Mouse (Mus musculus) midbrain, embryonic 11.5 days (tissue): ENCODE measurements around the gene Bola3. TPM values are rescaled to one million over a fixed set of nuclear protein-coding genes. Genes with fewer than 3 reads are reported as not detected.

Source experiments
- ATAC-seq: fragments of 200-750 bp; cut with Nextera tagmentation; 2 replicates; pipeline ENCODE4 v1.8.0; 2017; ENCODE audit warnings: moderate TSS enrichment, moderate library complexity; ENCODE audit not compliant: low FRiP score
- DNase-seq: peaks from one replicate; pipeline ENCODE4 v3.0.0; 2015; ENCODE audit warnings: low spot score; ENCODE audit errors: missing footprints
- H3K27ac ChIP-seq: fragments of 300-500 bp; sonication (generic); 2 replicates; pipeline ENCODE4 v1.5.1; 2014; ENCODE audit warnings: low read depth, low read length
- H3K27me3 ChIP-seq: fragments of 300-500 bp; sonication (generic); 2 replicates; pipeline ENCODE4 v1.6.1; 2014; ENCODE audit warnings: mild to moderate bottlenecking, low read length, moderate library complexity, mixed read lengths; ENCODE audit not compliant: control insufficient read depth, insufficient read depth
- H3K36me3 ChIP-seq: fragments of 300-500 bp; sonication (generic); 2 replicates; pipeline ENCODE4 v1.6.1; 2014; ENCODE audit warnings: mild to moderate bottlenecking, low read length, moderate library complexity, mixed read lengths; ENCODE audit not compliant: control insufficient read depth, insufficient read depth
- H3K4me1 ChIP-seq: fragments of 300-500 bp; sonication (generic); 2 replicates; pipeline ENCODE4 v1.6.1; 2014; ENCODE audit warnings: low read length; ENCODE audit not compliant: control insufficient read depth, insufficient read depth
- H3K4me2 ChIP-seq: fragments of 300-500 bp; sonication (generic); 2 replicates; pipeline ENCODE4 v1.6.1; 2014; ENCODE audit warnings: mild to moderate bottlenecking, moderate library complexity
- H3K4me3 ChIP-seq: fragments of 300-500 bp; sonication (generic); 2 replicates; pipeline ENCODE4 v1.5.1; 2014; ENCODE audit warnings: low read depth, low read length
- H3K9ac ChIP-seq: fragments of 300-500 bp; sonication (generic); 2 replicates; pipeline ENCODE4 v1.6.1; 2014; ENCODE audit warnings: low read length
- H3K9me3 ChIP-seq: fragments of 300-500 bp; sonication (generic); 2 replicates; pipeline ENCODE4 v1.6.1; 2016; ENCODE audit warnings: low read length; ENCODE audit not compliant: control insufficient read depth
- WGBS: fragments of 180-500 bp; shearing (Covaris S2); extraction: QIAGEN DNeasy Blood & Tissue Kit; methylation state at CpG from one replicate; pipeline ENCODE4 v1.1.7; 2014; 5-methylcytosine and 5-hydroxymethylcytosine counted together
- polyA plus RNA-seq: library from polyadenylated mRNA; unstranded; fragments of >200 nt; fragmentation: Nextera tagmentation; extraction: Ambion mirVana; gene quantifications from 2 replicates; pipeline ENCODE4 v1.2.1, GENCODE M21; 2014

Bola3 gene
- polyA plus RNA-seq = 134 and 144 TPM in 2 replicates

- Histone ChIP-seq H3K36me3 (no peaks in the 10 kb centered on the region), H3K27ac (no peak within 1 kb of the TSS), H3K4me1 (peaks cover 7% of the 10 kb centered on the region), H3K4me2 (peak within 1 kb of the TSS; percentile 81), H3K9me3 (no peaks in the 10 kb centered on the region), H3K27me3 (no peaks in the 10 kb centered on the region), H3K9ac (peak within 1 kb of the TSS; percentile 95), H3K4me3 (peak within 1 kb of the TSS; percentile 77)
- DNase-seq (no peak), ATAC-seq (peak; percentile 66)
- 31% methylated on average over 6 of the region's 6 CpGs for WGBS
These were observed at the start of gene Bola3 for GRCm38 (mm10) chr6:83348873-83349272. Gene Bola3 (plus strand): TSS chr6:83349147.

GRCm38 (mm10) chr6:83300447-83301229 is 48.3 kb upstream of the Bola3 start:
- Histone ChIP-seq H3K27ac (no peak overlapping the region), H3K9me3 (no peaks in the 10 kb centered on the region), H3K36me3 (no peaks in the 10 kb centered on the region; the same call in 1 of the 2 replicates), H3K4me2 (no peak overlapping the region), H3K4me3 (no peak overlapping the region), H3K9ac (no peak overlapping the region), H3K4me1 (no peaks in the 10 kb centered on the region), H3K27me3 (no peaks in the 10 kb centered on the region)
- ATAC-seq (no peak), DNase-seq (peak; percentile 57)
- WGBS = 93% methylated on average over 7 of the region's 7 CpGs

GRCm38 (mm10) chr6:83301294-83301693 is 47.7 kb upstream of the Bola3 start:
- H3K36me3 ChIP-seq = no peaks in the 10 kb centered on the region; the same call in 1 of the 2 replicates
- H3K27me3 ChIP-seq = no peaks in the 10 kb centered on the region
- H3K4me1 ChIP-seq = no peaks in the 10 kb centered on the region
- no peak overlapping the region for H3K9ac ChIP-seq
- H3K9me3 ChIP-seq = no peaks in the 10 kb centered on the region
- H3K27ac ChIP-seq = no peak overlapping the region
- DNase-seq (peak; percentile 44), ATAC-seq (no peak)
- 93% methylated on average over 2 of the region's 2 CpGs for WGBS
- no peak overlapping the region for H3K4me2 ChIP-seq
- H3K4me3 ChIP-seq = no peak overlapping the region

- WGBS = 94% methylated on average over 5 of the region's 5 CpGs
- Histone ChIP-seq H3K27me3 (no peaks in the 10 kb centered on the region), H3K9ac (no peak overlapping the region), H3K9me3 (no peaks in the 10 kb centered on the region), H3K27ac (no peak overlapping the region), H3K4me3 (no peak overlapping the region), H3K4me2 (no peak overlapping the region), H3K36me3 (no peaks in the 10 kb centered on the region; the same call in 1 of the 2 replicates), H3K4me1 (no peaks in the 10 kb centered on the region)
- ATAC-seq = no peak
- no peak for DNase-seq
These were observed 46.7 kb upstream of the Bola3 start for GRCm38 (mm10) chr6:83302264-83302663.

GRCm38 (mm10) chr6:83309017-83309416 is 39.9 kb upstream of the Bola3 start:
- Histone ChIP-seq H3K36me3 (peaks cover 4% of the 10 kb centered on the region; the same call in 1 of the 2 replicates), H3K4me1 (no peaks in the 10 kb centered on the region), H3K27ac (no peak overlapping the region), H3K9me3 (no peaks in the 10 kb centered on the region), H3K27me3 (no peaks in the 10 kb centered on the region), H3K4me2 (no peak overlapping the region), H3K4me3 (no peak overlapping the region), H3K9ac (no peak overlapping the region)
- no peak for ATAC-seq
- WGBS = 91% methylated on average over 7 of the region's 7 CpGs
- no peak for DNase-seq

- no peaks in the 10 kb centered on the region for H3K9me3 ChIP-seq
- no peaks in the 10 kb centered on the region for H3K27me3 ChIP-seq
- no peak overlapping the region for H3K27ac ChIP-seq
- H3K9ac ChIP-seq = no peak overlapping the region
- ATAC-seq (no peak), DNase-seq (no peak)
- peaks cover 4% of the 10 kb centered on the region; the same call in 1 of the 2 replicates for H3K36me3 ChIP-seq
- peaks cover 7% of the 10 kb centered on the region for H3K4me1 ChIP-seq
- no peak overlapping the region for H3K4me3 ChIP-seq
- H3K4me2 ChIP-seq = no peak overlapping the region
- WGBS = 92% methylated on average over 11 of the region's 11 CpGs
These were observed 37.7 kb upstream of the Bola3 start for GRCm38 (mm10) chr6:83311206-83311605.

- no peak overlapping the region for H3K4me2 ChIP-seq
- no peak overlapping the region for H3K9ac ChIP-seq
- no peak overlapping the region for H3K4me3 ChIP-seq
- WGBS = 93% methylated on average over 7 of the region's 7 CpGs
- H3K27ac ChIP-seq = no peak overlapping the region
- no peak for ATAC-seq
- peaks cover 13% of the 10 kb centered on the region for H3K4me1 ChIP-seq
- no peaks in the 10 kb centered on the region for H3K27me3 ChIP-seq
- no peak for DNase-seq
- peaks cover 4% of the 10 kb centered on the region; the same call in 1 of the 2 replicates for H3K36me3 ChIP-seq
- H3K9me3 ChIP-seq = no peaks in the 10 kb centered on the region
These were observed 36.9 kb upstream of the Bola3 start for GRCm38 (mm10) chr6:83312021-83312420.

GRCm38 (mm10) chr6:83312514-83312913 is 36.4 kb upstream of the Bola3 start:
- WGBS = 90% methylated on average over 8 of the region's 8 CpGs
- no peak for DNase-seq
- H3K27ac ChIP-seq = no peak overlapping the region
- no peaks in the 10 kb centered on the region for H3K27me3 ChIP-seq
- no peak for ATAC-seq
- no peak overlapping the region for H3K9ac ChIP-seq
- H3K4me1 ChIP-seq = peaks cover 13% of the 10 kb centered on the region
- H3K36me3 ChIP-seq = peaks cover 4% of the 10 kb centered on the region; the same call in 1 of the 2 replicates
- no peak overlapping the region for H3K4me2 ChIP-seq
- H3K4me3 ChIP-seq = no peak overlapping the region
- no peaks in the 10 kb centered on the region for H3K9me3 ChIP-seq

- H3K9ac ChIP-seq = no peak overlapping the region
- no peaks in the 10 kb centered on the region for H3K27me3 ChIP-seq
- ATAC-seq (no peak), DNase-seq (no peak)
- no peak overlapping the region for H3K27ac ChIP-seq
- H3K4me2 ChIP-seq = peak overlapping the region; percentile 83; the same call in 1 of the 2 replicates
- peaks cover 4% of the 10 kb centered on the region; the same call in 1 of the 2 replicates for H3K36me3 ChIP-seq
- H3K9me3 ChIP-seq = no peaks in the 10 kb centered on the region
- peaks cover 13% of the 10 kb centered on the region for H3K4me1 ChIP-seq
- H3K4me3 ChIP-seq = no peak overlapping the region
These were observed 33.7 kb upstream of the Bola3 start for GRCm38 (mm10) chr6:83315293-83315692.
